Mouse (Mus musculus): ENCODE measurements around the gene Krt15. TPM values are rescaled to one million over a fixed set of nuclear protein-coding genes. Genes with fewer than 3 reads are reported as not detected.
A peak's percentile ranks its signal among the peaks of the same experiment; 100 is the strongest.

Krt15 gene
- total RNA-seq, 2 experiments from 2014 or later: not detected

GRCm38 (mm10) chr11:100136559-100136958 lies 831 bp upstream of the Krt15 start:
- no peak for DNase-seq (ENCODE audit: low spot score in 2 of 2)

GRCm38 (mm10) chr11:100124901-100125300 lies 10.8 kb downstream of the Krt15 start:
- DNase-seq (ENCODE audit: low spot score in 2 of 2): no peak

- no peak for DNase-seq (ENCODE audit: low spot score in 2 of 2)
Measured at GRCm38 (mm10) chr11:100121466-100121865, 14.3 kb downstream of the Krt15 start, which contains the start of gene Krt13. Krt13 (minus strand) TSS chr11:100121566.

GRCm38 (mm10) chr11:100120331-100120730 lies 15.4 kb downstream of the Krt15 start:
- no peak for DNase-seq (ENCODE audit: low spot score in 2 of 2)

GRCm38 (mm10) chr11:100113742-100114029 lies 22.0 kb downstream of the Krt15 start:
- DNase-seq (ENCODE audit: low spot score in 2 of 2): peak in 1 of 2 experiments; percentile 10

GRCm38 (mm10) chr11:100112935-100113741 lies 22.6 kb downstream of the Krt15 start:
- DNase-seq (ENCODE audit: low spot score in 2 of 2): no peak

GRCm38 (mm10) chr11:100105576-100106122 lies 30.1 kb downstream of the Krt15 start, which contains the start of gene Krt36:
Krt36 (minus strand) TSS chr11:100105626.
- no peak for DNase-seq (ENCODE audit: low spot score in 2 of 2)

- no peak for DNase-seq (ENCODE audit: low spot score in 2 of 2)
Measured at GRCm38 (mm10) chr11:100102693-100103429, 32.9 kb downstream of the Krt15 start.

GRCm38 (mm10) chr11:100100391-100100790 lies 35.3 kb downstream of the Krt15 start:
- no peak for DNase-seq (ENCODE audit: low spot score in 2 of 2)

GRCm38 (mm10) chr11:100097819-100098218 lies 37.9 kb downstream of the Krt15 start:
- DNase-seq (ENCODE audit: low spot score in 2 of 2): no peak

GRCm38 (mm10) chr11:100096141-100096540 lies 39.6 kb downstream of the Krt15 start, which contains the start of gene Krt35:
Krt35 (minus strand) TSS chr11:100096241.
- no peak for DNase-seq (ENCODE audit: low spot score in 2 of 2)

- no peak for DNase-seq (ENCODE audit: low spot score in 2 of 2)
Measured at GRCm38 (mm10) chr11:100088378-100089025, 47.2 kb downstream of the Krt15 start.

- DNase-seq (ENCODE audit: low spot score in 2 of 2): no peak
Measured at GRCm38 (mm10) chr11:100087861-100088260, 47.9 kb downstream of the Krt15 start, which contains the start of gene Krt32. Krt32 (minus strand) TSS chr11:100088226.

Other genes starting within 250 kb of the Krt15 start
- gene Krtap31-1, start 228.0 kb downstream of the Krt15 start, total RNA-seq (2021): not detected
- not detected for gene Gm11565, start 221.2 kb downstream of the Krt15 start, total RNA-seq (2021)
- not detected for gene Krtap31-2, start 199.6 kb downstream of the Krt15 start, total RNA-seq (2021)
- gene Krtap9-5, start 187.5 kb downstream of the Krt15 start, total RNA-seq (2021): not detected
- not detected for gene Krtap29-1, start 156.9 kb downstream of the Krt15 start, total RNA-seq (2021)
- gene Krtap16-1, start 149.3 kb downstream of the Krt15 start, total RNA-seq (2021): not detected
- gene Krtap17-1, start 141.9 kb downstream of the Krt15 start, total RNA-seq (2021): not detected
- gene Krt33a, start 119.7 kb downstream of the Krt15 start, total RNA-seq (2021): not detected
- not detected for gene Krt33b, start 106.1 kb downstream of the Krt15 start, total RNA-seq (2021)
- not detected for gene Krt34, start 94.4 kb downstream of the Krt15 start, total RNA-seq (2021)
- not detected for gene Krt31, start 85.4 kb downstream of the Krt15 start, total RNA-seq (2021)
- gene Krt32, start 47.7 kb downstream of the Krt15 start, total RNA-seq (2021): not detected
- not detected for gene Krt35, start 39.7 kb downstream of the Krt15 start, total RNA-seq (2021)
- gene Krt36, start 30.3 kb downstream of the Krt15 start, total RNA-seq (2021): under 1 TPM; 0.43 to 0.51 TPM
- not detected for gene Krt13, start 14.4 kb downstream of the Krt15 start, total RNA-seq (2021)
- gene Krt19, start 12.7 kb upstream of the Krt15 start, total RNA-seq (2021): 1 to 10 TPM; 2.2 to 5.9 TPM
- gene Krt9, start 57.3 kb upstream of the Krt15 start, total RNA-seq (2021): not detected
- gene Krt14, start 71.6 kb upstream of the Krt15 start, total RNA-seq (2021): under 1 TPM in 1 of 2 experiments, not detected in 1; 0.54 TPM
- gene Krt16, start 113.0 kb upstream of the Krt15 start, total RNA-seq (2021): not detected
- not detected for gene Krt17, start 125.1 kb upstream of the Krt15 start, total RNA-seq (2021)
- gene Krt42, start 133.9 kb upstream of the Krt15 start, total RNA-seq (2021): not detected
- gene Eif1, start 184.0 kb upstream of the Krt15 start, total RNA-seq (2021): 1,000 to 10,000 TPM; 1,436 to 1,462 TPM
- gene Gast, start 198.5 kb upstream of the Krt15 start, total RNA-seq (2021): not detected
- 10 to 100 TPM; 46.9 to 49.7 TPM for gene Hap1, start 220.2 kb upstream of the Krt15 start, total RNA-seq (2021)

Measured in adrenal gland, adult 18-20 months (tissue).